In the genomic region with DNA sequence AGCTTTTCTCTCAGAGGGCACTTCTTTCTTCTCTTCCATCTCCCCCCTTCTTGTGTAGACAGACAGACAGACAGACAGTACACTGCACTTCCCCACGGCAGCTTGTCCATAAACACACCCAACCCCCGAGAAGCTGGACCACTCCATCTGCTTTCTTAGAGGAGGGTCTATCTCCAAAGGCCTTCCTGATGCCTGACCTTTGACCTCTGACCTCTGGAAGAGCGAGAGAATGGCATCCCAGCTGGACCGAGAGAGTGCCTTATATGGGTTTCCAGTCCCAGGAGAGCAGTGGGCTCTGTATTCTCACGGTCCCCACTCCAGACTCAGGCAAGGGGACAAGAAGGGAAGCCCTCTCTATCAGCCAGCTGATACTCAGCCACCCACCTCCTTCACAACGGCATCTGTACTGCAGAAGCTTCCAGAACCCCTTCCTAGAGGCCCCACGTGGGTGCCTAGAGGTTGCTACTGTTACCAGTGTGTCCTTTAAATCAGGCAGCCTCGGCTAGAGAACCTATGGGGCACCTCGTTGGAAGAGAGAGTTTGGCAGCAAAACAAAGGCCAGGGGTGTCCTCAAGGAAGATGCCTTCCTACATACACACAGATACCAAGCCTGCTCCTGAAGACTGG, we compare ENCODE assay signal across 18 mouse cellular contexts. TPM values are rescaled to one million over a fixed set of nuclear protein-coding genes. Genes with fewer than 3 reads are reported as not detected.
DNase-seq lines count a peak whose midpoint lies in the region; ATAC-seq lines count a peak whose summit lies in the region.
"Had no signal": no experiment of that assay in that cellular context is flagged by ENCODE, and none has a peak within 500 bp of the region (broad histone marks: within the 10 kb centered on the region; RNA-seq: fewer than 3 reads in every experiment).

No protein-coding gene starts in this region.

- WGBS in heart, embryonic 16.5 days: 28% methylated on average over 9 of the region's 9 CpGs
- 22% methylated on average over 9 of the region's 9 CpGs for WGBS in midbrain, embryonic 10.5 days
- WGBS in midbrain, embryonic 15.5 days: 31% methylated on average over 9 of the region's 9 CpGs
- WGBS in neural tube, embryonic 11.5 days: 15% methylated on average over 9 of the region's 9 CpGs

- no peaks in the 10 kb centered on the region; the same call in 1 of the 2 replicates for H3K27me3 ChIP-seq in heart, embryonic 16.5 days (ENCODE audit: control insufficient read depth, insufficient read depth, low read length)
- H3K27me3 ChIP-seq in midbrain, embryonic 10.5 days (ENCODE audit: low read depth, poor library complexity, severe bottlenecking): peaks cover 53% of the 10 kb centered on the region
- H3K27me3 ChIP-seq in midbrain, embryonic 15.5 days (replicated peaks): peaks cover 16% of the 10 kb centered on the region
- H3K27me3 ChIP-seq in neural tube, embryonic 11.5 days (ENCODE audit: control insufficient read depth, insufficient read depth, low read length): peaks cover 9% of the 10 kb centered on the region; the same call in 1 of the 2 replicates
- H3K27me3 ChIP-seq: intestine, embryonic 15.5 days; limb, embryonic 15.5 days had no signal

- no peak overlapping the region for H3K4me2 ChIP-seq in heart, embryonic 16.5 days (ENCODE audit: low read depth, low read length)
- no peak overlapping the region for H3K4me2 ChIP-seq in midbrain, embryonic 15.5 days
- H3K4me2 ChIP-seq in neural tube, embryonic 11.5 days (ENCODE audit: low read depth): no peak overlapping the region
- H3K4me2 ChIP-seq: intestine, embryonic 15.5 days; limb, embryonic 15.5 days; midbrain, embryonic 12.5 days had no signal

- DNase-seq in cerebellum, postnatal 10 days: peak; percentile 10 to 17
- DNase-seq in heart, adult 11 months: no peak
- DNase-seq in midbrain, embryonic 10.5 days (ENCODE audit: low spot score): peak; percentile 45
- peak; percentile 48 for DNase-seq in neural tube, embryonic 11.5 days (ENCODE audit: low spot score)
- DNase-seq in right cerebral cortex, adult 18-20 months: no peak
- DNase-seq: adrenal gland, postnatal 14 days; cerebellum, adult 8-10 months; kidney, postnatal 14 days; liver, postnatal 0 days; right cerebral cortex, postnatal 4 days; thymus, postnatal 14 days had no signal

- no peaks in the 10 kb centered on the region for H3K36me3 ChIP-seq in heart, embryonic 16.5 days (ENCODE audit: control insufficient read depth, insufficient read depth)
- no peaks in the 10 kb centered on the region for H3K36me3 ChIP-seq in midbrain, embryonic 10.5 days
- H3K36me3 ChIP-seq in midbrain, embryonic 15.5 days (replicated peaks): no peaks in the 10 kb centered on the region
- H3K36me3 ChIP-seq in neural tube, embryonic 11.5 days (ENCODE audit: control insufficient read depth, insufficient read depth, low read length): no peaks in the 10 kb centered on the region
- H3K36me3 ChIP-seq: intestine, embryonic 15.5 days; limb, embryonic 15.5 days; midbrain, embryonic 12.5 days had no signal

- 0 out of 2 replicates have a peak overlapping the region, but pooled peaks have one; percentile 7 for H3K27ac ChIP-seq in heart, embryonic 16.5 days (ENCODE audit: low read length)
- H3K27ac ChIP-seq in midbrain, embryonic 10.5 days (replicated peaks): peak overlapping the region; percentile 71
- H3K27ac ChIP-seq in midbrain, embryonic 15.5 days: no peak overlapping the region
- H3K27ac ChIP-seq in neural tube, embryonic 11.5 days (ENCODE audit: low read depth, low read length): no peak overlapping the region
- H3K27ac ChIP-seq: limb, embryonic 15.5 days; midbrain, embryonic 12.5 days had no signal

- ATAC-seq in cerebellum, adult (ENCODE audit: insufficient number of reproducible peaks, low FRiP score, low TSS enrichment): no peak
- no peak for ATAC-seq in heart, embryonic 16.5 days (replicated peaks; ENCODE audit: extremely low read depth, insufficient read depth, low FRiP score)
- no peak for ATAC-seq in midbrain, embryonic 15.5 days (replicated peaks)
- ATAC-seq in neural tube, embryonic 11.5 days (ENCODE audit: insufficient read depth, low FRiP score, low TSS enrichment): no peak
- ATAC-seq: intestine, embryonic 15.5 days; liver, postnatal 0 days had no signal

- no peaks in the 10 kb centered on the region for H3K9me3 ChIP-seq in heart, embryonic 16.5 days (replicated peaks; ENCODE audit: control insufficient read depth, low read length)
- no peaks in the 10 kb centered on the region for H3K9me3 ChIP-seq in midbrain, embryonic 10.5 days (replicated peaks)
- H3K9me3 ChIP-seq in midbrain, embryonic 15.5 days: no peaks in the 10 kb centered on the region
- no peaks in the 10 kb centered on the region for H3K9me3 ChIP-seq in neural tube, embryonic 11.5 days (ENCODE audit: control insufficient read depth, low read length)
- H3K9me3 ChIP-seq: intestine, embryonic 15.5 days; limb, embryonic 15.5 days; midbrain, embryonic 12.5 days had no signal

- H3K9ac ChIP-seq in heart, embryonic 16.5 days (ENCODE audit: low read length): peak overlapping the region; percentile 31; the same call in 1 of the 2 replicates
- no peak overlapping the region for H3K9ac ChIP-seq in midbrain, embryonic 15.5 days
- no peak overlapping the region for H3K9ac ChIP-seq in neural tube, embryonic 11.5 days (ENCODE audit: low read length)
- H3K9ac ChIP-seq: intestine, embryonic 15.5 days; limb, embryonic 15.5 days; liver, postnatal 0 days; midbrain, embryonic 12.5 days had no signal

- no peak overlapping the region for H3K4me3 ChIP-seq in heart, embryonic 16.5 days (ENCODE audit: low read length)
- no peak overlapping the region for H3K4me3 ChIP-seq in midbrain, embryonic 10.5 days
- H3K4me3 ChIP-seq in midbrain, embryonic 15.5 days: no peak overlapping the region
- H3K4me3 ChIP-seq in neural tube, embryonic 11.5 days (ENCODE audit: low read depth, low read length): no peak overlapping the region
- H3K4me3 ChIP-seq: intestine, embryonic 15.5 days; limb, embryonic 15.5 days; midbrain, embryonic 12.5 days had no signal

- H3K4me1 ChIP-seq in heart, embryonic 16.5 days (ENCODE audit: control insufficient read depth, insufficient read depth, low read length): peaks cover 37% of the 10 kb centered on the region
- peaks cover 91% of the 10 kb centered on the region for H3K4me1 ChIP-seq in midbrain, embryonic 10.5 days
- H3K4me1 ChIP-seq in midbrain, embryonic 15.5 days: peaks cover 39% of the 10 kb centered on the region
- H3K4me1 ChIP-seq in neural tube, embryonic 11.5 days (ENCODE audit: control insufficient read depth, insufficient read depth, low read length): peaks cover 28% of the 10 kb centered on the region

RNA-seq across cellular contexts. Expression of a gene that starts 54.1 kb away (rescaled TPM):
- 6.5 and 6.6 TPM in 2 replicates for polyA plus RNA-seq in heart, embryonic 16.5 days (2015; fragmentation: Nextera tagmentation; extraction: Ambion mirVana)
- 21.8 and 25.5 TPM in 2 replicates for polyA plus RNA-seq in midbrain, embryonic 10.5 days (2016; fragmentation: Nextera tagmentation; extraction: Ambion mirVana)
- polyA plus RNA-seq in midbrain, embryonic 15.5 days (2015; fragmentation: Nextera tagmentation; extraction: Ambion mirVana): 43.3 and 46.6 TPM in 2 replicates
- 34.5 and 35.8 TPM in 2 replicates for polyA plus RNA-seq in neural tube, embryonic 11.5 days (2014; fragmentation: Nextera tagmentation; extraction: Ambion mirVana)

RNA-seq across cellular contexts. Expression of a gene that starts 59.6 kb away (rescaled TPM):
- not detected in 2 replicates for polyA plus RNA-seq in heart, embryonic 16.5 days (2015; fragmentation: Nextera tagmentation; extraction: Ambion mirVana)
- polyA plus RNA-seq in midbrain, embryonic 10.5 days (2016; fragmentation: Nextera tagmentation; extraction: Ambion mirVana): not detected in 2 replicates
- not detected in 2 replicates for polyA plus RNA-seq in midbrain, embryonic 15.5 days (2015; fragmentation: Nextera tagmentation; extraction: Ambion mirVana)
- not detected in 2 replicates for polyA plus RNA-seq in neural tube, embryonic 11.5 days (2014; fragmentation: Nextera tagmentation; extraction: Ambion mirVana)
- polyA plus RNA-seq: intestine, embryonic 15.5 days; limb, embryonic 15.5 days; liver, postnatal 0 days; midbrain, embryonic 12.5 days; stomach, embryonic 14.5 days had no signal

Comparison
In these comparisons a context has a peak if more than half of its experiments do, and no peak if none do; other contexts are left out.
1. H3K27ac ChIP-seq: peak in heart, embryonic 16.5 days (single experiment) and midbrain, embryonic 10.5 days (single experiment); none in midbrain, embryonic 15.5 days (single experiment) and neural tube, embryonic 11.5 days (single experiment).
2. DNase-seq: peak in cerebellum, postnatal 10 days (2 of 2), midbrain, embryonic 10.5 days (single experiment) and neural tube, embryonic 11.5 days (single experiment); none in heart, adult 11 months (single experiment) and right cerebral cortex, adult 18-20 months (single experiment).